ENCODE assay signal across 9 mouse cellular contexts in genomic region chr11:118573569-118573968, GRCm38 (mm10).
A peak's percentile ranks its signal among the peaks of the same experiment; 100 is the strongest.
DNase-seq lines count a peak whose midpoint lies in the region; ATAC-seq and TF ChIP-seq lines count a peak whose summit lies in the region.
"Had no signal": no experiment of that assay in that cellular context is flagged by ENCODE, and none has a peak within 500 bp of the region (broad histone marks: within the 10 kb centered on the region; RNA-seq: fewer than 3 reads in every experiment).

No protein-coding gene starts in this region.

- TF ChIP-seq POLR2A in spleen, adult 2 months (IDR thresholded peaks at IDR 0.05; ENCODE audit: low read depth, low read length): no peak
- TF ChIP-seq POLR2A in cortical plate, adult 2 months (IDR thresholded peaks at IDR 0.05; ENCODE audit: extremely low read depth, insufficient read depth, low read length): no peak

- H3K4me3 ChIP-seq in spleen, adult 2 months (ENCODE audit: extremely low read depth, insufficient read depth, insufficient read length): no peak overlapping the region
- H3K4me3 ChIP-seq in cortical plate, adult 2 months (ENCODE audit: insufficient read depth, low read length): no peak overlapping the region
- no peak overlapping the region for H3K4me3 ChIP-seq in hindbrain, embryonic 10.5 days
- H3K4me3 ChIP-seq in lung, postnatal 0 days (ENCODE audit: low read depth, low read length): no peak overlapping the region
- H3K4me3 ChIP-seq: hindbrain, embryonic 15.5 days had no signal

- no peak overlapping the region for H3K4me2 ChIP-seq in lung, postnatal 0 days (replicated peaks; ENCODE audit: low read depth, low read length)
- H3K4me2 ChIP-seq: hindbrain, embryonic 15.5 days had no signal

- peaks cover 12% of the 10 kb centered on the region for H3K27me3 ChIP-seq in spleen, adult 2 months (ENCODE audit: control insufficient read depth, insufficient read depth, low read length)
- H3K27me3 ChIP-seq in hindbrain, embryonic 10.5 days (ENCODE audit: insufficient read depth, poor library complexity, severe bottlenecking): peaks cover 67% of the 10 kb centered on the region
- H3K27me3 ChIP-seq in lung, postnatal 0 days (replicated peaks; ENCODE audit: insufficient read depth, low read length): peaks cover 36% of the 10 kb centered on the region
- H3K27me3 ChIP-seq in splenic B cell, adult 2 months (ENCODE audit: control insufficient read depth, insufficient read depth, low read length, poor library complexity, severe bottlenecking): no peaks in the 10 kb centered on the region

- H3K9ac ChIP-seq in lung, postnatal 0 days (replicated peaks; ENCODE audit: low read depth): no peak overlapping the region
- H3K9ac ChIP-seq: hindbrain, embryonic 15.5 days had no signal

- WGBS in spleen, adult 2 months: 2% methylated on average over 3 of the region's 3 CpGs
- WGBS in hindbrain, embryonic 10.5 days: 2% methylated on average over 3 of the region's 3 CpGs
- WGBS in lung, postnatal 0 days: 3% methylated on average over 3 of the region's 3 CpGs

- H3K9me3 ChIP-seq in hindbrain, embryonic 10.5 days: no peaks in the 10 kb centered on the region
- no peaks in the 10 kb centered on the region for H3K9me3 ChIP-seq in lung, postnatal 0 days (ENCODE audit: low read length)
- H3K9me3 ChIP-seq: hindbrain, embryonic 15.5 days had no signal

- ATAC-seq in lung, postnatal 0 days: no peak

- no peaks in the 10 kb centered on the region for H3K4me1 ChIP-seq in spleen, adult 2 months (ENCODE audit: control insufficient read depth, insufficient read depth, insufficient read length)
- H3K4me1 ChIP-seq in cortical plate, adult 2 months (ENCODE audit: control insufficient read depth, insufficient read depth, low read length): peaks cover 6% of the 10 kb centered on the region; the same call in 1 of the 2 replicates
- peaks cover 26% of the 10 kb centered on the region for H3K4me1 ChIP-seq in hindbrain, embryonic 10.5 days (replicated peaks)
- H3K4me1 ChIP-seq in lung, postnatal 0 days (ENCODE audit: insufficient read depth, low read depth, low read length): no peaks in the 10 kb centered on the region

- DNase-seq in gastrocnemius, adult 18-20 months (ENCODE audit: low spot score): peak; percentile 22
- no peak for DNase-seq in gastrocnemius, adult 8-10 months (ENCODE audit: low spot score in 2 of 2)
- peak in 1 of 2 experiments; percentile 10 for DNase-seq in spleen, adult 2 months (ENCODE audit: low read depth in 1 of 2, low spot score in 2 of 2)
- DNase-seq in spleen, adult 12 weeks (ENCODE audit: low spot score): no peak
- peak; percentile 73 for DNase-seq in hindbrain, embryonic 10.5 days (ENCODE audit: low spot score)
- peak; percentile 6 for DNase-seq in lung, postnatal 0 days (ENCODE audit: low spot score)
- DNase-seq in splenic B cell, adult 2 months (ENCODE audit: low read depth, low spot score): peak; percentile 37

- no peak for TF ChIP-seq EP300 in lung, postnatal 0 days (IDR thresholded peaks at IDR 0.05)

- peak; percentile 52; the same call in 1 of the 2 replicates for TF ChIP-seq CTCF in spleen, adult 2 months (IDR thresholded peaks at IDR 0.05; ENCODE audit: extremely low read depth, insufficient read depth, insufficient read length, insufficient replicate concordance)
- TF ChIP-seq CTCF in cortical plate, adult 2 months (IDR thresholded peaks at IDR 0.05; ENCODE audit: extremely low read depth, insufficient read depth, low read length): peak; percentile 67
- peak; percentile 76 for TF ChIP-seq CTCF in lung, postnatal 0 days (IDR thresholded peaks at IDR 0.05)

- no peaks in the 10 kb centered on the region for H3K36me3 ChIP-seq in spleen, adult 2 months (ENCODE audit: control insufficient read depth, insufficient read depth, low read length)
- no peaks in the 10 kb centered on the region for H3K36me3 ChIP-seq in hindbrain, embryonic 10.5 days
- no peaks in the 10 kb centered on the region for H3K36me3 ChIP-seq in lung, postnatal 0 days (ENCODE audit: insufficient read depth, low read length)
- no peaks in the 10 kb centered on the region for H3K36me3 ChIP-seq in splenic B cell, adult 2 months (ENCODE audit: control insufficient read depth, insufficient read depth, low read length, poor library complexity, severe bottlenecking)
- H3K36me3 ChIP-seq: hindbrain, embryonic 15.5 days had no signal

- no peak overlapping the region for H3K27ac ChIP-seq in spleen, adult 2 months (ENCODE audit: insufficient read depth, low read length)
- H3K27ac ChIP-seq in cortical plate, adult 2 months (ENCODE audit: insufficient read depth, low read length): no peak overlapping the region
- H3K27ac ChIP-seq in hindbrain, embryonic 10.5 days: no peak overlapping the region
- no peak overlapping the region for H3K27ac ChIP-seq in lung, postnatal 0 days (ENCODE audit: low read length)
- H3K27ac ChIP-seq: hindbrain, embryonic 15.5 days had no signal

Comparison
In these comparisons a context has a peak if more than half of its experiments do, and no peak if none do; other contexts are left out.
1. DNase-seq: peak in gastrocnemius, adult 18-20 months (single experiment), hindbrain, embryonic 10.5 days (single experiment), lung, postnatal 0 days (single experiment) and splenic B cell, adult 2 months (single experiment); none in gastrocnemius, adult 8-10 months (0 of 2) and spleen, adult 12 weeks (single experiment).
2. Peak in every context shown above with its lines, with median percentiles within 50 percentile points of each other: CTCF ChIP-seq.